Mouse (Mus musculus): ENCODE measurements around the gene Ngfr. TPM values are rescaled to one million over a fixed set of nuclear protein-coding genes. Genes with fewer than 3 reads are reported as not detected.

The Ngfr gene
- total RNA-seq, 2 experiments from 2014 or later: 1.0 to 1.4 TPM

- DNase-seq (ENCODE audit: extremely low spot score in 1 of 2, low spot score in 1 of 2): peak in 1 of 2 experiments; percentile 37
Measured at GRCm38 (mm10) chr11:95527307-95527706, 60.2 kb downstream of the Ngfr start.

- peak; percentile 61 to 80 for DNase-seq (ENCODE audit: extremely low spot score in 1 of 2, low spot score in 1 of 2)
Measured at GRCm38 (mm10) chr11:95521563-95521962, 66.0 kb downstream of the Ngfr start.

GRCm38 (mm10) chr11:95520456-95521072 is 67.0 kb downstream of the Ngfr start:
- DNase-seq (ENCODE audit: extremely low spot score in 1 of 2, low spot score in 1 of 2): peak; percentile 86 to 92

GRCm38 (mm10) chr11:95519996-95520395 is 67.5 kb downstream of the Ngfr start:
- DNase-seq (ENCODE audit: extremely low spot score in 1 of 2, low spot score in 1 of 2): no peak

- no peak for DNase-seq (ENCODE audit: extremely low spot score in 1 of 2, low spot score in 1 of 2)
Measured at GRCm38 (mm10) chr11:95519299-95519698, 68.2 kb downstream of the Ngfr start.

Other genes starting within 250 kb of the Ngfr start
- gene Slc35b1, start 203.0 kb downstream of the Ngfr start, total RNA-seq (2021): 10 to 100 TPM; 69.7 to 69.9 TPM
- gene Spop, start 173.7 kb downstream of the Ngfr start, total RNA-seq (2021): 100 to 1,000 TPM; 159 to 170 TPM
- gene Nxph3, start 73.2 kb downstream of the Ngfr start, total RNA-seq (2021): 10 to 100 TPM; 18.7 to 19.2 TPM
- 100 to 1,000 TPM in 1 of 2 experiments, 10 to 100 TPM in 1; 94.5 to 106 TPM for gene Phb, start 79.2 kb upstream of the Ngfr start, total RNA-seq (2021)
- gene Zfp652, start 124.9 kb upstream of the Ngfr start, total RNA-seq (2021): 10 to 100 TPM; 43.8 to 51.8 TPM
- 1 to 10 TPM in 1 of 2 experiments, under 1 TPM in 1; 0.69 to 2.0 TPM for gene B130006D01Rik, start 135.9 kb upstream of the Ngfr start, total RNA-seq (2021)
- 10 to 100 TPM; 55.6 to 64.3 TPM for gene Phospho1, start 236.8 kb upstream of the Ngfr start, total RNA-seq (2021)
- 1 to 10 TPM; 3.3 to 3.8 TPM for gene Gngt2, start 249.5 kb upstream of the Ngfr start, total RNA-seq (2021)

Data from layer of hippocampus, postnatal 25 days (tissue).